Mouse (Mus musculus) liver, embryonic 14.5 days (tissue): ENCODE measurements at regions not wholly inside any gene's neighbourhood (a gene's known extent, or its start where the extent isn't known, plus 50 kb on each side); places are given as distances from the start of the nearest gene placed in this dataset.

Source experiments
- ATAC-seq: fragments of 200-750 bp; cut with Nextera tagmentation; 2 replicates; pipeline ENCODE4 v1.8.0; 2017; ENCODE audit warnings: moderate number of reproducible peaks, mild to moderate bottlenecking, moderate library complexity; ENCODE audit not compliant: insufficient read depth
- DNase-seq, 3 experiments: peaks; one replicate each; pipeline ENCODE4 v3.0.0-alpha.2; 2012 to 2013; ENCODE audit warnings: low read depth in 3 of 3, low spot score in 3 of 3
- H3K27ac ChIP-seq: fragments of 300-500 bp; sonication (generic); 2 replicates; pipeline ENCODE4 v1.5.1; 2014; ENCODE audit warnings: moderate library complexity, mild to moderate bottlenecking, control low read depth, inconsistent platforms
- H3K27me3 ChIP-seq: fragments of 300-500 bp; sonication (generic); 2 replicates; pipeline ENCODE4 v1.6.1; 2014; ENCODE audit warnings: mild to moderate bottlenecking, low read length, moderate library complexity; ENCODE audit not compliant: control insufficient read depth, insufficient read depth
- H3K36me3 ChIP-seq: fragments of 300-500 bp; sonication (generic); replicated peaks from 2 replicates; pipeline ENCODE4 v1.6.1; 2014; ENCODE audit warnings: low read depth; ENCODE audit not compliant: control insufficient read depth, insufficient read depth
- H3K4me1 ChIP-seq, 2 experiments: fragments of 200-500 bp in 1 of 2; fragments of 300-500 bp in 1 of 2; sonication (generic) in 1 of 2; replicated peaks; 2 replicates each; pipeline ENCODE4 v1.6.1; 2012 to 2014; ENCODE audit warnings: antibody characterized with exemption in 1 of 2, inconsistent platforms in 1 of 2, low read length in 1 of 2; ENCODE audit not compliant: control insufficient read depth in 2 of 2, insufficient read depth in 2 of 2
- H3K4me2 ChIP-seq: fragments of 300-500 bp; sonication (generic); 2 replicates; pipeline ENCODE4 v1.6.1; 2014; ENCODE audit warnings: low read depth, mild to moderate bottlenecking, control low read depth, moderate library complexity
- H3K4me3 ChIP-seq, 2 experiments: fragments of 200-500 bp in 1 of 2; fragments of 300-500 bp in 1 of 2; sonication (generic) in 1 of 2; 2 replicates each; pipeline ENCODE4 v1.5.1; 2012 to 2014; ENCODE audit warnings: low read depth in 2 of 2, low read length in 2 of 2, mild to moderate bottlenecking in 2 of 2, control low read depth in 1 of 2, inconsistent platforms in 1 of 2, moderate library complexity in 1 of 2; ENCODE audit not compliant: insufficient read depth in 1 of 2
- H3K9ac ChIP-seq: fragments of 300-500 bp; sonication (generic); replicated peaks from 2 replicates; pipeline ENCODE4 v1.6.1; 2014; ENCODE audit warnings: mild to moderate bottlenecking, control low read depth, moderate library complexity
- H3K9me3 ChIP-seq: fragments of 300-500 bp; sonication (generic); 2 replicates; pipeline ENCODE4 v1.6.1; 2016; ENCODE audit warnings: low read length, mixed read lengths; ENCODE audit not compliant: control insufficient read depth
- CTCF ChIP-seq: IDR thresholded peaks from 2 replicates; pipeline ENCODE4 v1.5.1; 2016; ENCODE audit warnings: antibody characterized with exemption, low read depth, control low read depth
- EP300 ChIP-seq: IDR thresholded peaks from 2 replicates; pipeline ENCODE4 v1.6.1; 2016; ENCODE audit warnings: antibody characterized with exemption, low read depth
- WGBS: fragments of 180-500 bp; shearing (Covaris S2); extraction: QIAGEN DNeasy Blood & Tissue Kit; methylation state at CpG from one replicate; pipeline ENCODE4 v1.1.7; 2014; ENCODE audit not compliant: insufficient replicate concordance; 5-methylcytosine and 5-hydroxymethylcytosine counted together

DNA sequence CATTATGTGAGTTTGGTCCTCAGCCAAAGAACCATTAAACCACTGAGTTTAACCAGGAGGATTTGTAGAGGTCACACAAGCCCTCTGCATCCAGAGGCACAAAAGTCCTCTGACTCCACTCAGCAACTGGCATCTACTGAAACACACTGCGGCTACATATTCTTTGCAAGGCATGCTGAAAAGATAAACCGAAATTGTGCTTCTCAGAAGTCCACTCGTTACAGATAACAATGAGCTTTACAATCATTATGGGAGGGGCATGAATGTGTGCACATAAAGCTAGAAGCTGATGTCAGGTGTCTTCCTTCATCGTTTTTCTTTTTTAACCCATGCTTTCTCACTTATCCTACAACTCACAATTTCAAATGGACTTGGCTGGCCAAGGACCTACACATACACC, 102.8 kb upstream of the Onecut1 start:
- ATAC-seq (no peak), DNase-seq (no peak)
- Histone ChIP-seq H3K4me3 (no peak overlapping the region), H3K9ac (no peak overlapping the region), H3K27ac (no peak overlapping the region), H3K9me3 (no peaks in the 10 kb centered on the region), H3K27me3 (no peaks in the 10 kb centered on the region), H3K36me3 (no peaks in the 10 kb centered on the region), H3K4me2 (no peak overlapping the region), H3K4me1 (no peaks in the 10 kb centered on the region)
- no peak for TF ChIP-seq EP300
- 44% methylated on average over 4 of the region's 4 CpGs for WGBS

DNA sequence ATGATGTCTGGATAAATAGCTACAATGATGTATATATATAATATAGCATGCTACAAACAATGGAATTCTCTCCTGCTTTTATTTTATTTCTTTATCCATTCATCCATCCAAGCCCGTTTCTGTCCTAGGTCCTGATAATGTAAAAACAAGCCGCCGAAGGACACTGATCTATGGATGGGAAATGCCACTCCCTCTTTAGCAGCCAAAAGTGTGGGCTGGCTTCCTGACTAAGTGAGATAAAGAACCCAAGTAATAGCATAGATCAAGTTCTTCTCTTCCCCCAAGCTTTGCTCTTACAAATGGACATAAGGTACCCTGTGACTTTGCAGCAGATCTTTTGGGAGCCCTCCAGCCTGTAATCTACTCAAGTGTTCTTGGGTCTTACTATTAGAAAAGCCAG, 81.3 kb upstream of the Onecut1 start:
- Histone ChIP-seq H3K4me3 (no peak overlapping the region), H3K9ac (no peak overlapping the region), H3K4me1 (no peaks in the 10 kb centered on the region), H3K4me2 (no peak overlapping the region), H3K27ac (no peak overlapping the region), H3K27me3 (no peaks in the 10 kb centered on the region), H3K9me3 (no peaks in the 10 kb centered on the region), H3K36me3 (no peaks in the 10 kb centered on the region)
- WGBS, result 29% methylated on average over 3 of the region's 3 CpGs
- no peak for ATAC-seq
- TF ChIP-seq CTCF (no peak), EP300 (no peak)
- DNase-seq, result no peak

DNA sequence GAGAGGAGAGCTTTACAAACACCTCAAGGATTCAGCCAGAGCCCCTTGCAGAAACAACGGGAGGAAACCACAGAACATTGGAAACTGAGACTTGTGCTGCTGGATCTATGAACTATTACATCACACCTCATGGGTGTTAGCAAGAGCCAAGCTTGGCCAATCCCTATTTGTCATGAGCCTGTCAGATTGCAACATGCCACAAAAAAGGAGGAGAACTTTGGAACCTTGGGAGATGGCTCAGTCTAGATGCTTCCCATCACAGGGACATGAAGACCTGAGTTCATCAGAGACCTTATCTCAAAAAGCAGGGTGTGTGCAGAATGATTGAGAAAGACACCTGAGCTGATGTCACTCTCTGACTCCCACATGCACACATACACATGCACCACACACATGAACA, 68.3 kb upstream of the Onecut1 start:
- Histone ChIP-seq H3K4me3 (no peak overlapping the region), H3K9ac (no peak overlapping the region), H3K4me2 (no peak overlapping the region), H3K9me3 (no peaks in the 10 kb centered on the region), H3K27me3 (no peaks in the 10 kb centered on the region), H3K36me3 (no peaks in the 10 kb centered on the region), H3K27ac (no peak overlapping the region), H3K4me1 (peaks cover 0 to 4% of the 10 kb centered on the region in 2 experiments; a peak in 1 of 4 replicates)
- peak; percentile 18; the same call in 1 of the 2 replicates for ATAC-seq
- WGBS, result 37% methylated on average over 1 of the region's 1 CpGs
- DNase-seq, result no peak
- no peak for TF ChIP-seq CTCF
- no peak for TF ChIP-seq EP300

DNA sequence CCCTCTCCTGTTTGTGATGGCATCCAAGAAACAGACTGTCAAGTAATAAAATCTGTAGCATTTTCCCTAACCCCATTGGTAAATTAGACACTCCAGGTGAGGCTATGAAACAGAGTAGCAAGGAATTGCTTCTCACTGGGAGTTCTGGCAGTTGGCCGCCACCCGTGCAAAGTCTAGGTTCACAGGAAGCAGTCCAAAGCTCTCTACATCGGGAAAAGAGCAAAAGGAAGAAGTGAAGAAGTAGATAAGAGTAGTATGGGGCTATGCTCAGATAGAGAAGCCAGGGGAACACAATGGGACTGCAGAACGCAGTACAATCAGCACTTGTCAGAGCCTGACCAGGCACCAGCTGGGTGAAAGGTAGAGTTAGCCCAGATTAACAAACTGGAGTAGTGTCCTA, 65.7 kb upstream of the Onecut1 start:
- ATAC-seq (no peak), DNase-seq (no peak)
- TF ChIP-seq EP300, result no peak
- TF ChIP-seq CTCF, result no peak
- Histone ChIP-seq H3K27ac (no peak overlapping the region), H3K27me3 (no peaks in the 10 kb centered on the region), H3K4me3 (no peak overlapping the region), H3K4me1 (peaks cover 0 to 4% of the 10 kb centered on the region in 2 experiments; a peak in 1 of 4 replicates), H3K36me3 (no peaks in the 10 kb centered on the region), H3K4me2 (no peak overlapping the region), H3K9me3 (no peaks in the 10 kb centered on the region), H3K9ac (no peak overlapping the region)
- WGBS, result 21% methylated on average over 4 of the region's 4 CpGs

DNA sequence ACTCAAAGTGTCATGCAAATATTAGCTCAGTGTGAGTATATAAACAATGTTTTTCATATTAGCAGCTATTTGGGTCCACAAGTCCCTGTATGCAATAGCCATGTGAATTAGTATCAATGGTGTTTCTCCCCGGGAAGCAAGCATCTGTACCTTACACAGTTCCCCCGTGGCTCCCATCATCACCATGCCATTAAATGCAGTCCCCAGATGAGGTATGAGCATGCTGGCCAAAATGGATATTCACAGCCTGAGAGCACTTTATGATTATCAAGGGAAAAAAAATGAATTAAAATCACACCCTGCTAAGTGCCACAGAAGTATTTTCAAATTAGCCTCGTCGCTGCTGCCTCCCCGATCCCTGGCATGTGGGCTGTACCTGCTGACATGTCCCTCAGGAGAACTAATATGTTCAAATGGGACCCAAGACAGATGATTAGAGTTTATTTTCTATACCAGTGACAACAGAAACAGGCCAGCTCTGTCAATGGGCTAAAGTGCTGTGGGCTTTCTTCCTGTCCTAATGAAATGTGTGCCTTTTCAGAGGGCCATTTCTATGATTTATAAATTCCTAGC, 64.4 kb upstream of the Onecut1 start:
- no peak overlapping the region for H3K4me2 ChIP-seq
- no peak overlapping the region for H3K9ac ChIP-seq
- no peak overlapping the region for H3K4me3 ChIP-seq
- WGBS, result 69% methylated on average over 5 of the region's 5 CpGs
- H3K27ac ChIP-seq, result no peak overlapping the region
- TF ChIP-seq EP300 (no peak), CTCF (no peak)
- peaks cover 0 to 4% of the 10 kb centered on the region in 2 experiments; a peak in 1 of 4 replicates for H3K4me1 ChIP-seq
- H3K36me3 ChIP-seq, result no peaks in the 10 kb centered on the region
- no peaks in the 10 kb centered on the region for H3K27me3 ChIP-seq
- H3K9me3 ChIP-seq, result no peaks in the 10 kb centered on the region
- DNase-seq (no peak), ATAC-seq (no peak)
